Mouse (Mus musculus): Measurements from ENCODE around the gene Tyw1. TPM values are rescaled to one million over a fixed set of nuclear protein-coding genes. Genes with fewer than 3 reads are reported as not detected.

Tyw1 gene
- polyA plus RNA-seq, 1 experiment: 23.6 TPM

- no peak for TF ChIP-seq SRF (IDR thresholded peaks at IDR 0.05; ENCODE audit: control insufficient read depth, insufficient read length, low read depth)
- no peak for TF ChIP-seq REST (IDR thresholded peaks at IDR 0.05; ENCODE audit: insufficient read depth, insufficient read length)
- no peak for TF ChIP-seq POLR2A (IDR thresholded peaks at IDR 0.05; ENCODE audit: insufficient read length, low read depth)
- TF ChIP-seq E2F4 (IDR thresholded peaks at IDR 0.05; ENCODE audit: insufficient read depth): no peak
- no peak for TF ChIP-seq POLR2AphosphoS2 (IDR thresholded peaks at IDR 0.05; ENCODE audit: insufficient read length, low read depth)
- TF ChIP-seq MYOD1 (IDR thresholded peaks at IDR 0.05; ENCODE audit: control insufficient read depth in 1 of 3, insufficient read length in 2 of 3, low read depth in 2 of 3): no peak
- no peak for TF ChIP-seq USF1 (IDR thresholded peaks at IDR 0.05; ENCODE audit: low read depth)
- TF ChIP-seq TCF3 (IDR thresholded peaks at IDR 0.05; ENCODE audit: insufficient read length, low read depth): no peak
- TF ChIP-seq MYOG (IDR thresholded peaks at IDR 0.05; ENCODE audit: control insufficient read depth in 1 of 3, insufficient read depth in 1 of 3, insufficient read length in 2 of 3, low read depth in 2 of 3): no peak
- H3K36me3 ChIP-seq (ENCODE audit: control insufficient read depth, insufficient read depth): peaks cover 7% of the 10 kb centered on the region
- H3ac ChIP-seq (ENCODE audit: control insufficient read depth, insufficient read length): no peak overlapping the region
- no peaks in the 10 kb centered on the region for H3K27me3 ChIP-seq (ENCODE audit: control insufficient read depth, insufficient read depth, insufficient read length)
- H3K4me2 ChIP-seq (ENCODE audit: low read depth): no peak overlapping the region
- H3K79me2 ChIP-seq (ENCODE audit: control insufficient read depth, insufficient read depth): no peaks in the 10 kb centered on the region
- H3K4me3 ChIP-seq: no peak overlapping the region
Observed at GRCm38 (mm10) chr5:130307921-130308320, 52.5 kb downstream of the Tyw1 start.

- no peaks in the 10 kb centered on the region for H3K27me3 ChIP-seq (ENCODE audit: control insufficient read depth, insufficient read depth, insufficient read length)
- no peaks in the 10 kb centered on the region for H3K79me2 ChIP-seq (ENCODE audit: control insufficient read depth, insufficient read depth)
- no peak overlapping the region for H3K4me3 ChIP-seq
- TF ChIP-seq SRF (IDR thresholded peaks at IDR 0.05; ENCODE audit: control insufficient read depth, insufficient read length, low read depth) (no peak), TCF12 (IDR thresholded peaks at IDR 0.05; ENCODE audit: insufficient read depth, poor library complexity, severe bottlenecking) (no peak), MAX (IDR thresholded peaks at IDR 0.05; ENCODE audit: low read depth) (no peak), MYOG (IDR thresholded peaks at IDR 0.05; ENCODE audit: control insufficient read depth in 1 of 3, insufficient read depth in 1 of 3, insufficient read length in 2 of 3, low read depth in 2 of 3) (no peak), USF1 (IDR thresholded peaks at IDR 0.05; ENCODE audit: low read depth) (no peak), POLR2AphosphoS2 (IDR thresholded peaks at IDR 0.05; ENCODE audit: insufficient read length, low read depth) (no peak), TCF3 (IDR thresholded peaks at IDR 0.05; ENCODE audit: insufficient read length, low read depth) (no peak), MYOD1 (IDR thresholded peaks at IDR 0.05; ENCODE audit: control insufficient read depth in 1 of 3, insufficient read length in 2 of 3, low read depth in 2 of 3) (no peak), CEBPB (IDR thresholded peaks at IDR 0.05; ENCODE audit: insufficient read depth, poor library complexity, severe bottlenecking) (no peak), POLR2A (IDR thresholded peaks at IDR 0.05; ENCODE audit: insufficient read length, low read depth) (no peak), REST (IDR thresholded peaks at IDR 0.05; ENCODE audit: insufficient read depth, insufficient read length) (no peak), E2F4 (IDR thresholded peaks at IDR 0.05; ENCODE audit: insufficient read depth) (no peak)
- H3K4me2 ChIP-seq (ENCODE audit: low read depth): no peak overlapping the region
- H3K36me3 ChIP-seq (ENCODE audit: control insufficient read depth, insufficient read depth): peaks cover 9% of the 10 kb centered on the region
- no peak overlapping the region for H3ac ChIP-seq (ENCODE audit: control insufficient read depth, insufficient read length)
Observed at GRCm38 (mm10) chr5:130310077-130310476, 54.7 kb downstream of the Tyw1 start.

- no peak overlapping the region for H3K4me3 ChIP-seq
- no peaks in the 10 kb centered on the region for H3K27me3 ChIP-seq (ENCODE audit: control insufficient read depth, insufficient read depth, insufficient read length)
- H3K79me2 ChIP-seq (ENCODE audit: control insufficient read depth, insufficient read depth): no peaks in the 10 kb centered on the region
- no peak for TF ChIP-seq USF1 (IDR thresholded peaks at IDR 0.05; ENCODE audit: low read depth)
- no peak for TF ChIP-seq TCF12 (IDR thresholded peaks at IDR 0.05; ENCODE audit: insufficient read depth, poor library complexity, severe bottlenecking)
- TF ChIP-seq POLR2AphosphoS2 (IDR thresholded peaks at IDR 0.05; ENCODE audit: insufficient read length, low read depth): no peak
- TF ChIP-seq MYOD1 (IDR thresholded peaks at IDR 0.05; ENCODE audit: control insufficient read depth in 1 of 3, insufficient read length in 2 of 3, low read depth in 2 of 3): no peak
- no peak for TF ChIP-seq MYOG (IDR thresholded peaks at IDR 0.05; ENCODE audit: control insufficient read depth in 1 of 3, insufficient read depth in 1 of 3, insufficient read length in 2 of 3, low read depth in 2 of 3)
- no peak for TF ChIP-seq TCF3 (IDR thresholded peaks at IDR 0.05; ENCODE audit: insufficient read length, low read depth)
- TF ChIP-seq REST (IDR thresholded peaks at IDR 0.05; ENCODE audit: insufficient read depth, insufficient read length): no peak
- peaks cover 4% of the 10 kb centered on the region for H3K36me3 ChIP-seq (ENCODE audit: control insufficient read depth, insufficient read depth)
- no peak overlapping the region for H3ac ChIP-seq (ENCODE audit: control insufficient read depth, insufficient read length)
- H3K4me2 ChIP-seq (ENCODE audit: low read depth): no peak overlapping the region
Observed at GRCm38 (mm10) chr5:130310827-130311226, 55.4 kb downstream of the Tyw1 start.

GRCm38 (mm10) chr5:130313488-130313887 lies 58.1 kb downstream of the Tyw1 start:
- TF ChIP-seq CEBPB (IDR thresholded peaks at IDR 0.05; ENCODE audit: insufficient read depth, poor library complexity, severe bottlenecking) (no peak), POLR2A (IDR thresholded peaks at IDR 0.05; ENCODE audit: insufficient read length, low read depth) (no peak), USF1 (IDR thresholded peaks at IDR 0.05; ENCODE audit: low read depth) (no peak), SRF (IDR thresholded peaks at IDR 0.05; ENCODE audit: control insufficient read depth, insufficient read length, low read depth) (no peak)
- Histone ChIP-seq H3K27me3 (ENCODE audit: control insufficient read depth, insufficient read depth, insufficient read length) (no peaks in the 10 kb centered on the region), H3K4me3 (no peak overlapping the region), H3K79me2 (ENCODE audit: control insufficient read depth, insufficient read depth) (no peaks in the 10 kb centered on the region), H3ac (ENCODE audit: control insufficient read depth, insufficient read length) (no peak overlapping the region), H3K4me2 (ENCODE audit: low read depth) (no peak overlapping the region), H3K36me3 (ENCODE audit: control insufficient read depth, insufficient read depth) (peaks cover 3% of the 10 kb centered on the region)

GRCm38 (mm10) chr5:130314926-130315325 lies 59.5 kb downstream of the Tyw1 start:
- TF ChIP-seq USF1 (IDR thresholded peaks at IDR 0.05; ENCODE audit: low read depth): no peak
- TF ChIP-seq SRF (IDR thresholded peaks at IDR 0.05; ENCODE audit: control insufficient read depth, insufficient read length, low read depth): no peak
- no peak for TF ChIP-seq POLR2AphosphoS2 (IDR thresholded peaks at IDR 0.05; ENCODE audit: insufficient read length, low read depth)
- TF ChIP-seq TCF3 (IDR thresholded peaks at IDR 0.05; ENCODE audit: insufficient read length, low read depth): no peak
- no peak for TF ChIP-seq POLR2A (IDR thresholded peaks at IDR 0.05; ENCODE audit: insufficient read length, low read depth)
- no peak for TF ChIP-seq REST (IDR thresholded peaks at IDR 0.05; ENCODE audit: insufficient read depth, insufficient read length)
- no peak for TF ChIP-seq CEBPB (IDR thresholded peaks at IDR 0.05; ENCODE audit: insufficient read depth, poor library complexity, severe bottlenecking)
- TF ChIP-seq TCF12 (IDR thresholded peaks at IDR 0.05; ENCODE audit: insufficient read depth, poor library complexity, severe bottlenecking): no peak
- TF ChIP-seq E2F4 (IDR thresholded peaks at IDR 0.05; ENCODE audit: insufficient read depth): no peak
- TF ChIP-seq MYOG (IDR thresholded peaks at IDR 0.05; ENCODE audit: control insufficient read depth in 1 of 3, insufficient read depth in 1 of 3, insufficient read length in 2 of 3, low read depth in 2 of 3): no peak
- no peak for TF ChIP-seq MYOD1 (IDR thresholded peaks at IDR 0.05; ENCODE audit: control insufficient read depth in 1 of 3, insufficient read length in 2 of 3, low read depth in 2 of 3)
- TF ChIP-seq MAX (IDR thresholded peaks at IDR 0.05; ENCODE audit: low read depth): no peak
- H3K36me3 ChIP-seq (ENCODE audit: control insufficient read depth, insufficient read depth): peaks cover 3% of the 10 kb centered on the region
- no peaks in the 10 kb centered on the region for H3K27me3 ChIP-seq (ENCODE audit: control insufficient read depth, insufficient read depth, insufficient read length)
- H3K79me2 ChIP-seq (ENCODE audit: control insufficient read depth, insufficient read depth): no peaks in the 10 kb centered on the region
- no peak overlapping the region for H3K4me3 ChIP-seq
- H3K4me2 ChIP-seq (ENCODE audit: low read depth): no peak overlapping the region
- no peak overlapping the region for H3ac ChIP-seq (ENCODE audit: control insufficient read depth, insufficient read length)

Measured in myocyte (in vitro differentiated cells).